Comparison of ENCODE assay signal across 24 mouse cellular contexts in the genomic region with DNA sequence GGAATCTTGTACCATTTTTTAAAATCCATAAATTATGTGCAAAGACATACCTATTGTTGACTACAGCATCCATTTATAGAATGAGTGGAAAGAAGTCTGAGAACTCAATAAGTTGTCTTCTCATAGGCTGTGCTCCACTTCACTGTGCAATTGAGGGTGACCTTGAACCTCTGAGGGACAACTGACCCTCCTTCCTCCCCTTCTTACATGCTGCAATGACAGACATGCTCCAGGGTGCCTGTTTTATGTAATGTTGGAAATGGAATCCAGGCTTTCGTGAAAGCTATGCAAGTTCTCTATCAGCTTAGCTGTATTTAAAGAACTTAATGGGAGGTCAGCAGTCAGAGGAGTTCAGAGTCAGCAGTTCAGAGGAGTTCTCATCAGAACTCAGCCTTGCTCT.
"Had no signal": no experiment of that assay in that cellular context is flagged by ENCODE, and none has a peak within 500 bp of the region (broad histone marks: within the 10 kb centered on the region; RNA-seq: fewer than 3 reads in every experiment).

No protein-coding gene starts in this region.

- H3K36me3 ChIP-seq: limb, embryonic 10.5 days; limb, embryonic 13.5 days; liver, embryonic 12.5 days; liver, embryonic 15.5 days; lung, embryonic 15.5 days; midbrain, embryonic 10.5 days; midbrain, embryonic 13.5 days; neural tube, embryonic 13.5 days; stomach, embryonic 15.5 days had no signal

- H3K4me2 ChIP-seq: limb, embryonic 13.5 days; liver, embryonic 12.5 days; liver, embryonic 15.5 days; lung, embryonic 15.5 days; midbrain, embryonic 13.5 days; neural tube, embryonic 13.5 days; stomach, embryonic 15.5 days had no signal

- H3K27me3 ChIP-seq: limb, embryonic 13.5 days; liver, embryonic 12.5 days; liver, embryonic 15.5 days; lung, embryonic 15.5 days; megakaryocyte, embryonic 14.5 days; midbrain, embryonic 13.5 days; neural tube, embryonic 13.5 days; stomach, embryonic 15.5 days had no signal

- H3K4me1 ChIP-seq: limb, embryonic 10.5 days; limb, embryonic 13.5 days; liver, embryonic 12.5 days; liver, embryonic 15.5 days; lung, embryonic 15.5 days; megakaryocyte, embryonic 14.5 days; midbrain, embryonic 13.5 days; neural tube, embryonic 13.5 days; stomach, embryonic 15.5 days had no signal

- ATAC-seq: liver, embryonic 12.5 days; midbrain, embryonic 13.5 days; midbrain, embryonic 16.5 days had no signal

- H3K9ac ChIP-seq: limb, embryonic 13.5 days; liver, embryonic 12.5 days; liver, embryonic 15.5 days; lung, embryonic 15.5 days; midbrain, embryonic 13.5 days; neural tube, embryonic 13.5 days; stomach, embryonic 15.5 days had no signal

- H3K9me3 ChIP-seq: limb, embryonic 10.5 days; limb, embryonic 13.5 days; liver, embryonic 12.5 days; liver, embryonic 15.5 days; lung, embryonic 15.5 days; megakaryocyte, embryonic 14.5 days; midbrain, embryonic 10.5 days; midbrain, embryonic 13.5 days; neural tube, embryonic 13.5 days; stomach, embryonic 15.5 days had no signal

- H3K4me3 ChIP-seq: layer of hippocampus, adult 2 months; limb, embryonic 10.5 days; limb, embryonic 13.5 days; liver, embryonic 12.5 days; liver, embryonic 15.5 days; lung, embryonic 15.5 days; megakaryocyte, embryonic 14.5 days; midbrain, embryonic 10.5 days; midbrain, embryonic 13.5 days; myocyte; neural tube, embryonic 13.5 days; stomach, embryonic 15.5 days had no signal

- H3K27ac ChIP-seq: kidney, postnatal 0 days; layer of hippocampus, adult 2 months; limb, embryonic 10.5 days; limb, embryonic 13.5 days; liver, embryonic 12.5 days; liver, embryonic 15.5 days; lung, embryonic 15.5 days; midbrain, embryonic 10.5 days; midbrain, embryonic 13.5 days; neural tube, embryonic 13.5 days; stomach, embryonic 15.5 days had no signal

- DNase-seq: kidney, postnatal 25 days; layer of hippocampus, adult 9-11 months; liver; lung, adult 18-20 months; lung, postnatal 10 days; lung, postnatal 36 days; retina, postnatal 1 day; right cerebral cortex, postnatal 25 days; spleen, adult 18-20 months; thymus, postnatal 25 days had no signal
